Mouse (Mus musculus): ENCODE results near the gene Fancd2.

Gene Fancd2

DNA sequence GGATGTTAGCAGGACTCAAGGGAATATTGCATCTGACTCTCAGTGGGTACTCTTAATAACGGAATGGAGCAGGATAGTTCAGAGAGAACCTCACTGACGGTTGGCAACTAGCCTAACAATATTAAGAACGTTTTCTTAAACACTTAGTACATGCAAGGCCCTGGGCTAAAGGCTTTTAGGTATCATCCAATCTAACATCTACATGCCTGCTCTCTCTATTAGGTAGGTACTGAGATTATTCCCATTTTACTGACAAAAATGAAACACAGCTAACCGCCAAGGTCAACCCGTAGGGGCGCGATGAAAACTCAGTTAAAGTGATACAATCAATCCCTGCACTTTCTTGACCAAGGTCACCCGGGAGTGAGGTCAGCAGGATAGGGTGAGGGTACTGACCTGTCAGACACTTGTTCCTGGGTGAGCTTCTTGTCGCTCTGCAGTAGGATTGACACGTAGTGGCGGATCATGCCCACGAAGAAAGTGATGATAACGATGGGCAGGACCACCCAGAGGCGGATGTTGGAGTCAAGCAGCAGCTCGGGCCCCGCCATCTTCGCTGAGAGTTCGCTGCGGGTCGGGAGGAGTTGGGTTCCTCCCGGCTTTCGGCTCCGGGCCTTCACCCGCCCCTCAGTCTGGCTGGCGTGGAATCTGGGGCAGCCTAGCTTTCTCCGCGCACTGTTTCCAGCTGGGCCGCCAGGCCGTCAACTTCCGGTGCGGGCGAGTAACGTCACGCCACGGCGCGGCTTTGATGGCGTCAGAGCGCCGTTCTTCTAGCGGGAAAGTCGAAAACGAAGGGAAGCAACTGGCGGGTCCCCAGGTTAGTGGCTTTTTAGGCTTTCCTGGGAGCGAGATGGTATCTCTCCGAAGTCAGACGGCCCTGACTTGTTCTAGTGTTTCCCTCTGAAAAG, at the start of gene Fancd2, which contains the start of gene Emc3:
TSS of gene Fancd2 (plus strand) at position 751 of the 908 bp plus-strand sequence.
TSS of gene Emc3 (minus strand) at position 721 of the 908 bp plus-strand sequence.
- CTCF ChIA-PET: no interaction called here

DNA sequence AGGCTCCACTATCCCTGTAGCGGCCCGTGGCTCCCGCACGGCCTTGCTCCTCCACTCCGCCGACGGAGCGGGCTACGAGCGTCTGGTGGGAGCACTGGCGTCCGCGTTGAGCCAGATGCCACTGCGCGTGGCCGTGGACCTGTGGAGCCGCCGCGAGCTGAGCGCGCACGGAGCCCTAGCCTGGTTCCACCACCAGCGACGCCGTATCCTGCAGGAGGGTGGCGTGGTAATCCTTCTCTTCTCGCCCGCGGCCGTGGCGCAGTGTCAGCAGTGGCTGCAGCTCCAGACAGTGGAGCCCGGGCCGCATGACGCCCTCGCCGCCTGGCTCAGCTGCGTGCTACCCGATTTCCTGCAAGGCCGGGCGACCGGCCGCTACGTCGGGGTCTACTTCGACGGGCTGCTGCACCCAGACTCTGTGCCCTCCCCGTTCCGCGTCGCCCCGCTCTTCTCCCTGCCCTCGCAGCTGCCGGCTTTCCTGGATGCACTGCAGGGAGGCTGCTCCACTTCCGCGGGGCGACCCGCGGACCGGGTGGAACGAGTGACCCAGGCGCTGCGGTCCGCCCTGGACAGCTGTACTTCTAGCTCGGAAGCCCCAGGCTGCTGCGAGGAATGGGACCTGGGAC, 48.9 kb upstream of the Fancd2 start:
- CTCF ChIA-PET: interaction anchor here (2.2 kb wide), 1 partner anchor 12 kb away, joined by 10 read pairs; no protein-coding TSS in a partner anchor

DNA sequence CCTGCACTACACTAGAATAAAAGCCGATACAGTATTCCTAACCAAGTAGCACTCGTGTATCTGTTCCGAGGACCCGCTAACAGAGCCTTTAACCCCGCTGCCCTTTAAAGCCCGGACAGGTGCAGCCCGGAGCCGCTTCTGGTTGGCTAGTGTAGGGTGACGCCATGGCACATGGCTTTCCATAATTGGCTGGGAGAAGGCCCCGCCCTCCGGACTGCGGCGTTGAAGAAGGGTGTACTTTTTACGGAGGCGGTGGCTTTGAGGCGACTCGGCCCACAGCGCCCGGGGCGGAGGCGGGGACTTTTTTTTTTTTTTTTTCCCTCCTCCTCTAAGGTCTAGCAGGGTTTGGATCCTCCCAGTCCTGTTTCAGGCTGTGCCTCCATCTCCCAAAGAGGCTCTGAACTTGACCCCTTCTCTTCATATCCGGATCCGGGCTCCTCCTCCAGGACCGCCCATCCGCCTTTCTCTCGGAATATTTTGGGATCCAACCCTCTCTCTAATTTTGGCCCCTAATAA, 48.3 kb upstream of the Fancd2 start, which contains the start of gene Creld1:
TSS of gene Creld1 (plus strand) at position 198 of the 516 bp plus-strand sequence.
- CTCF ChIA-PET: interaction anchor here (2.2 kb wide), 1 partner anchor 11 kb away, joined by 10 read pairs; no protein-coding TSS in a partner anchor

DNA sequence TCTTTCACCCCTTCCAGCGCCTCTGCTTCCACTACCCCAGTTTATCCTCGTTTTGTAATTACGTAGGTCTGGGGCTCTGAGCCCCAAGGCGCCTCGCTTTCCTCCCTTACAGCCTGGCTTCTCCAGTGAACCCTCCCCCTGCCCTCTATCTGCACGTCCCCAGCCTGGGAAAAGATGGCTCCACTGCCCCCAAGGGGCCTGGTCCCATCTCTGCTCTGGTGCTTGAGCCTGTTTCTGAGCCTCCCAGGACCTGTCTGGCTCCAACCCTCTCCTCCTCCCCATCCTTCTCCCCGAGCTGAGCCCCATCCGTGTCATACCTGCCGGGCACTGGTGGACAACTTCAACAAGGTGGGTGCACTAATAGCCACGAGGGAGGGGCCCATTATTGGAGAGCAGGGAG, 47.8 kb upstream of the Fancd2 start:
- CTCF ChIA-PET: no interaction called here

DNA sequence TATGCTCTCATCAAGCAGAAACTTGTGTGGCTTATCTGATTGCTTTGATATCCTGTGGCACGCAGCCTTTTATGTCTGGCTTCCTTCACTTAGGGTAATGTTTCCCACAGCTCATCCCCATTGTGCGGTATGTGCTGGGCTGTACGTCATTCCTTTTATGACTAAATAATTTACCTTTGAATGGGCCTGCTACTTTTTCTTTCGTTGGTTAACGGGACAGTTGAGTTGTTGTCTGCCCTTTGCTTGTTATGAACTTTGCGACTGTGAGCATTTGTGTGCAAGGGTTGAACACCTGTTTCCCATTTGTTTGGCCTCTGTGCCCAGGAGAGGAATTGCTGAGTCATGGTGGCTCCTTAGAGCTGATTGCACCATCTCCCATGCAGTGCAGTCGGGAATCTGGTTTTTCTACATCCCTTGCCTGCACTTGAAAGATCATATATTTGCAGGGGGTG, 44.3 kb upstream of the Fancd2 start:
- CTCF ChIA-PET: no interaction called here

DNA sequence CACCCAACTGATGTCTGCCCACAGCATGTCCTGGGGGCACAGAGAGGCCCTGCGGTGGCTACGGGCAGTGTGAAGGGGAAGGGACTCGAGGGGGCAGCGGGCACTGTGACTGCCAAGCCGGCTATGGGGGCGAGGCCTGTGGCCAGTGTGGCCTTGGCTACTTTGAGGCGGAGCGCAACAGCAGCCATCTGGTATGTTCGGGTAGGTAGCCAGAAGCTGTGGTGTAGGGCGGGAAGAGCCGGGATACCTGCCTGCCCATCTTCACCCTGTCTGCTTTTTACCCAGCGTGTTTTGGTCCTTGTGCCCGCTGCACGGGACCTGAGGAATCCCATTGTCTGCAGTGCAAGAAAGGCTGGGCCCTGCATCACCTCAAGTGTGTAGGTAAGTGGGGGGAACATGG, 42.1 kb upstream of the Fancd2 start:
- CTCF ChIA-PET: no interaction called here

DNA sequence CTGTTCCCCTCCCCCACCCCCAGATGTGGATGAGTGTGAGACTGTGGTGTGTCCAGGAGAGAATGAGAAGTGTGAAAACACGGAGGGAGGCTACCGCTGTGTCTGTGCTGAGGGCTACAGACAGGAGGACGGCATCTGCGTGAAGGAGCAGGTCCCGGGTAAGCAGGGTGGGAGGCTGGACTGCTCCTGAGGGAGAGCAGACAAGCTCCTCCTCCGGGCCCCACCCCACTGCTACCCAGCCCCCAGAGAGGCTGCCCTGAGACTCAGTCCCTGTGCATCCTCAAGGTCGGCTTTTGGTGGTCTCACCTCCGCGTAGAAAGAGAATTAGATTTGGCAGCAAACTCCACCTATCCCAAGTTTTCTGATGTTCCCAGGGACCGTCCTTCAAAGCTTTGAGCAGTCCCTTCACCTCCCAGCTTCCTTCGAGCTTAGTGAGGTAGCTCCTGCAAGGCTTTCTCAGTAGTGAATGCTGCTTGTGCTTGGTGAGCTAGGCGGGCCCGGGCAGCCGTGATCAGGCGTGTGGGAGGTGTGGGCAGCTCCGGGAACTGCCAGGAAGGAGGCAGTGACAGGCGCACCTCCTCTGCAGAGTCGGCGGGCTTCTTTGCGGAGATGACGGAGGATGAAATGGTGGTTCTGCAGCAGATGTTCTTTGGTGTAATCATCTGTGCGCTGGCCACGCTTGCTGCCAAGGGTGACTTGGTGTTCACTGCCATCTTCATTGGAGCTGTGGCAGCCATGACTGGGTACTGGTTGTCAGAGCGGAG, 39.2 kb upstream of the Fancd2 start:
- CTCF ChIA-PET: interaction anchor here (0.7 kb wide), 1 partner anchor 1156 kb away, joined by 3 read pairs; no protein-coding TSS in a partner anchor

DNA sequence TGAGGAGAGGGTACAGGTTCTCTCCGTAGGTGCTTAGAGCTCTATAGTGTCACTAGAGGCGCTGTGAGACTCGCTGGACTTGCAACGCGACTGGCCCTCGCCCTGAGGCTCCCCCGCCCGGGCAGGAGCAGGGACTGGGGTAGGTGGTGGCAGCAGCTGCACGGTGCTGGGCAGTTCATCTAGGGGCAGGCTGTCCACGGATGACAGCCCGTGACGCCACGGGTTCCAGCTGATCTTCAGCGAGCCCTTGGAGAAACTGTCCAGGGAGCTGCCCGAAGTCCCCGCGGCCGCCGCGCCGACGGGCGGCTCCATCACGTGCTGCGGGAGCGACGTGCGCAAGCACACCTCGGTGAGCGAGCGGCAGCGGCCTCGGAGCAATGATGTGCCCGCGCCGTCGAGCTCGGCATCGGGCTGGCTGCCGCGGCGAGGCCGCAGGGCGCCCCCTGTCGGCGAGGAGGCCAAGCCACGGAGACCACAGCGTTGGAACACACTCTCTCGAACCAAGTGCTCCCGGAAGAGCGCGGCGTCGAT, 37.2 kb upstream of the Fancd2 start:
- CTCF ChIA-PET: interaction anchor here (0.7 to 2.1 kb wide), 2 partner anchors 12 to 35 kb away, joined by 5 to 10 read pairs; partner anchors contain the start of gene Creld1

DNA sequence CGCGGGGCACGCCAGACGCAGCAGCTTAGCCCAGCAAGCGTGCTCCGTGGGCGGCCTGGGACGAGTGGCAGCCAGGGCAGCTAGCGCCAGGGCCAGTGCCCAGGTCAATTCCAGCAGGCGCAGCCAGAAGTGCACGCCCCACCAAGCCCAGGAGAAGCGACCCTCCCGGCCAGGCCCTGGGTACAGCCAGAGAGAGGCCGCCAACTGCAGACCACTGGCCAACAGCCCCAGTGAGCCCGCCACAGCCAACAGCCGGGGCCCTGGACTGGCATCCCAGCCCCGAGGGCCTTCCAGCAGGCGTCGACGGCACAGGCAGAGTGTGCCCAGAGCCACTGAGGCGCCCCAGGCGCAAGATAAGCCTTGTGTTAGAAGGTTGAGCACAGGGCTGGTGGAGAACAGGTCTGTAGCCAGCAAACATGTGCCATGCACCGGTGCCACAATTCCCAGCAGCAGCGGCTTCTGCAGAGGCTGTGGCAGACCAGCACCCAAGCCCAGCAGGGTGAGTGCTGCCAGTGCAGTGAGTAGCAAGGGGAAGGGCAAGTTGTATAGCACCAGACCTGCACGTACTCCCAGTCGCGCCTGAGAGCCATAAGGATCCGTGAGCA, 36.3 kb upstream of the Fancd2 start:
- CTCF ChIA-PET: interaction anchor here (2.1 kb wide), 1 partner anchor 13 kb away, joined by 10 read pairs; the partner anchor contains the start of gene Creld1

DNA sequence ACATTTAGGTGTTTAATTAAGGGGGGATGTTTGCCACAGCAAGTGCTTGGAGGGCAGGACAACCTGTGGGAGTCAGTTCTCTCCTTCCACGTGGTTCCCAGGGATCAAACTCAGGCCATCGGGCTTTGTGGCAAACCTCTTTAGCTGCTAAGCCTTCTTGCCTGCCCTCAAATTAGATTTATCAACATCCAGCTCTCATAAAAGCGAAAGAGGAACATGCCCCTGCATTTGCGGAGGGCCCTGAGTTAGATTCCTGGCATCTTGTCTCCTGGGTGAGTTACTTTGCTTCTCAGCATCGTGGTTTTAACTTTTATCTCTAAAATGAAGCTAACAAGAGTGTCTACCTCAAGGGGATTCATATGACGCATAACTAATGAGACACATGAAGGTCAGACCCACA, 32.1 kb upstream of the Fancd2 start:
- CTCF ChIA-PET: no interaction called here

DNA sequence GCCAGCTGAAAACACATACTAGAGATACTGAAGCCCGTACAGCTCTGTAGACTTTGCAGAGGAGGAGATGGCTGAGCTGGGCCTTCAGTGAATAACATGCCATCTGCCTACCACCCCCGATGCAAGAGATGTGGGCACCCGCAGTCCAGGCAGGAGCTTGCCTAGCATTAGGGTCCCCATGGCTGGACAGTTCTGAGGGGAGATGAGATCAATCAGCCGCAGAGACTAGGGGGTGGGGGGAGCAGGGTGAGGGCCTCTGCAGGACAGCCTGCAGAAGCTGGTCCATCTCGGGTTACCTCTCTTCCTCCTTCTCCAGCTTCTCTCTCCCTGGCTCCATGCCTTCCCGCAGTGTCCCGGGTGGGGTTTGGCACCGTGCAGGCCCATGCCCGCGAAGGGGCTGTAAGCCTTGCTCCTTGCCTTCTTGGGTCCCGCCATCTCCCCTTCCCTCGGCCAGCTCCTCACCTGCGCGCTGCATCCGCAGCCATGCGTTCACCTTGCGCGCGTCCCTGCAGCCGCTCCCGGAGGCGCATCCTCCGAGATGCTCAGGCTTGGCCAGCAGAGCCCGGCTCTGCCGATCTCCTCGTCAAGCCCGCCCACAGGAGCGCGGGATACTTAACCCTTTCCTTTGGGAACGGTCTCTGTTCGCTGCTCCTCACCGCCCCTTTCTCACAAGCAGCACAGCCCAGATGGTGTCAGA, 29.9 kb upstream of the Fancd2 start, which contains the start of gene Prrt3:
TSS of gene Prrt3 (minus strand) at position 544 of the 697 bp plus-strand sequence.
- CTCF ChIA-PET: no interaction called here

DNA sequence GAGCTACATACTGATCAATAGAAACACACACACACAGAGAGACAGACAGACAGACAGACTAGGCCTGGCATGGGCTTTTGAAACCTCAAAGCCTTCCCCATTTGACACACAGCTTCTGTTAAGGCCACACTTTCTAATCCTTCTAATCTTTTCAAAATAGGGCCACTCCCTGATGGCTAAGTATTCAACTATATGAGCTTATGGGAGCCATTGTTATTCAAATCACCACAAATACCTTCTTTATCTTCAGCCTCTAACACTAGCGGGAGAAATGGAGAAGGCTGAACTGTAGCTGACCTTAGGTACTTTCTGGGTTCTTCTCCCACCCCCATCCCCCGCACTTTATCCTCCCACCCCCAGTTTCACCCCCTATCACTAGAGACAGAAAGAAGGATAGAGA, 28.7 kb upstream of the Fancd2 start:
- CTCF ChIA-PET: no interaction called here

DNA sequence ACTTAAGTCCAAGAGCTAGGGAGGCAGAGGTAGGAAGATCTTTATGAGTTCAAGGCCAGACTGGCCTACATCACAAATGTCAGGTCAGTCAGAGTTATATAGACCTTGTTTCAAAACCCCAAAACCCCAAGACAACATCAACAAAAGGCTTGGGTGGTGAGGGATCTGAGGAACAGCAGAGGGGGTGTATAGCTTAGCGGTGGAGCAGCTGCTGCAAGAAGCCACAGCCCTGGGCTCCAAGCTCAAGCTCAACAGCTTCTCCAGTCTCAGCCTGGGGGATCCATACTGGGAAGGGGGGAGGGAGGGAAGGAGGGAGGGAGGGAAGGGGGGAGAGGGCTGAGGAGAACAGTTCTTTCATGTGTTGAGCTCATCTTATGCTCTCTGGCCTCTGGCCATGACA, 25.8 kb upstream of the Fancd2 start:
- CTCF ChIA-PET: no interaction called here

DNA sequence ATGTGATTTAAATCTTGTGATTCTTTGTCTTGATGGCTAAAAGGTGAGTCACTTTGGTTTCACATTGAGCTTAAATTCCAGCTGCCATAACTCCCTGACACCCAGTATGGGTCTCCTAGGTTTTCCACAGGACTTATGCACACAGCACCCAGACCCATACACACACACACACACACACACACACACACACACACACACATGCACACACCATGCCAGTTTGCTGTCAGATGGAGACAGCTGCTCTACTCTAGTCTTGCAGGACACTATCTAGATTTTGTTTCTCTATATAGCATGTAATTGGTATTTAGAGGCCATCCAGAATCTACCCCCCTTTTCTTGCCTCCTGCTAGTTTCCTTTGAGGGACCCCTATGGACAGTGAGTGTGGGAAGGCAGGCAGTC, 24.4 kb upstream of the Fancd2 start:
- CTCF ChIA-PET: no interaction called here

DNA sequence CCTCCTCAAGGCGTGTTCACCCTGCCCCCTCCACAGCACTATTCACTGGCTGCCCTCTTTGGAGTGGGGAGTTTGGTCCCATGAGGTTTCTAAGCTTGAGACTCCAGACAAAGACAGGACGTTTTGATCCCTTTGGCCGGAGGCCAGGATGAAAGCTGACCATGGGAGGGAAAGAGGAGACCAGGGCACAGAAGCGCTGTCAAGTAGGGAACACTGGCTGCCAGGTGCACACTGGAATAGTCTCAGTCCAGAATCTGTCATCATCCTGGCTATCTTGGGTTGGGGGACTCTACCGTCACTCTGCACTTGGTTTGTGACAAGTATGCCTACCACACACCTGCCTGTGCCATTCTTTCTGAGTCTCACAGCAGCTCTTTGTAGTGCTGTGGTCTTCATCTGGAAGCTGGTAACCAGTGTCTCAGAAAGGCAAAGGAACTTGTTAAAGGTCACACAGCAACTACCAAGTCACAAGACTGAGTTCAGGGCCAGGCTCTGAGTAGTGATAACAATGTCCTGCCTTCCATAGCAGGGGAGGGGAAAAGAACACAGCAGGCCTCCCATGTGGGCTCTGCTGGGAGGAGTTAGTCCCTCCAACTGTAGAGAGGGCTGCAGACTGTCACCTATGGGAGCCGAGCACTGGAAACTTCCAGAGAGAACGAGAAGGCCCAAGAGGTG, 23.1 kb upstream of the Fancd2 start:
- CTCF ChIA-PET: no interaction called here

DNA sequence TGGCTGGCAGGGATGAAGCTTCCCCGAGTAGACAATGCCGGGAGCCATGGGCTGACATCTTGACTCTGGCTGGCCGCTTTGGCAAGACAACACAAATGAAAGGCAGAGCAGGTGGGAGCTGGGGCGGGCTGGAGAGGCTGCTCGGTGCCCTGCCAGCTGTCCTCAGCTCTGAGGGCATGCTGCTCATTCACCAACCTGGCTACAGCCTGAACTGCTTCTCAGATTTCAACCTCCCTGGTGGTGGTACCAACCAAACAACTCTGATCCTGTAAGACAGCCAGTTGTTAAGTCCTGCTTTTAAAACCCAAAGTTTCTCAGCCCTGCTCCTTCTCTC, 22.6 kb upstream of the Fancd2 start:
- CTCF ChIA-PET: no interaction called here

DNA sequence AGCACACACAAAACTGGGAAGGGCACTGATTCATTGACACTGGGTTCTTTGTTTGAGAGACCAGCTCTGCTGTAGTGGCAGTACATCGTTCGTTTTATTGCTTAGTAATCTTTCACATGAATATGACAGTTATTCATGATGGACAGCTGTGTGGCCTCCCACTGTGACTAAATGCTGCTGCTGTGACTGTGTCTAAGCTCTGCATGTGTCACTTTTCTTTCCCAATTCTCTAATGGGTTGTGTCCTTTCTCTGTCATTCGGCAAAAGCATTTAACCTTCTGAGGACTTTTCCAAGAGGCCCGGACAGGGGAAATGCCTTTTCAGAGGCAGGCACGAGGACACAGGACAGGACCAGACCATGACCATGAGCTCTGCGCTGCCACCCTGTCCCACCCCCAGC, 17.5 kb upstream of the Fancd2 start:
- CTCF ChIA-PET: no interaction called here

DNA sequence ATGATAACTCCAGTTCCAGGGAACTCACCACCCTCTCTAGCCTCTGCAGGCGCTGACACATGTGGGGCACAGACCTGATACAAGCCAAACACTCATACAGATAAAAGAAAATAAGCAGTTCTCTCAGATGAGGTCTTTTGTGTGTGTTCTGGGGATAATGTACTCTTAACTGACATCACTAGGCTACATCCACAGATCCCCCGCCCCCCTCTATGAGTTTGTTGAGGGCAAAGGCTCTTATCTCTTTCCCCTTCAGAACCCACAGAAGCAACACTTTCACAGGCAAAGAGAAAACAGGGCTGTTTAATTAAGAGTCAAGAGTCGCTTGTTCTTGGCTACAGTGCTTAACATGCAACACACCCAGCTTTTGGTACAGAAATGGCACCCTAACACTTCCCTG, 16.9 kb upstream of the Fancd2 start:
- CTCF ChIA-PET: no interaction called here

DNA sequence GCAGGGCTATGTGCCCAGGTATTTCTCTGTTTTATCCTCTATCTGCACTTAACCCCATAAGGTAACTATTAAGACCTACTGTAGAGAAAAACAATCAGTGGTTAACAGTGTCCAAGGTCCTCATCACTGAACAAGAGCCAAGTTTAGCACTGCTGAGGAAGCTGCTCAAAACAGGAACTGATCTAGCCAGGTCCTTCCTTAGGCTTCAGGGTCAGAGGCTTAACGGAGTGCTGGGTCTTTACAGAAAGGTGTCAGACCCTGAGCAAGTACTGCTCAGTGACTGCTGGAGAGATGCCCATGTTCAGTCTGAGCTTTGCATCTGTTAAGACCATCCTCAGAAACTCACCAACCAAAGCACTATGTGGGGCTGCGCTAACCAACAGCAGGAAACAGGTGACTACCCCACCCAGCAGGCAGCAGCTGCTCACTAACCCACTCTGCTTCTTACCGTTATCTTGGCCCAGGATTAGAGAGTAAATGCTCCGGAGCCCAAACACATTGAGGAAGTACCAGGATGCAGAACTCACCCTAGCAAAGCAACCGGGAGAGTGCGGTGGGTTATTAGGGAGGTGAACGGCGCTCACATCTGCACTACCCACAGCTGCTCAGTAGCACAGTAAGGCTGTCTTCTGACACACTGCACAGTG, 13.9 kb upstream of the Fancd2 start:
- CTCF ChIA-PET: no interaction called here

Measured in spleen, embryonic (tissue).